Mouse (Mus musculus) T-helper 2 cell (primary cell): ENCODE data around the gene 1700016D06Rik.
"Not testable (repeated sequence)": the region's sequence is repeated elsewhere in the genome, so short reads cannot be mapped to it uniquely, and the experiment has no call there.

Experiments
- in situ Hi-C: fragments of 300-600 bp; cut with MboI, MseI; formaldehyde crosslinking; loops from one replicate; pipeline ENCODE4 v1.15.1; 2025; ENCODE audit warnings: high pct_unique_total_duplicates

The 1700016D06Rik gene

DNA sequence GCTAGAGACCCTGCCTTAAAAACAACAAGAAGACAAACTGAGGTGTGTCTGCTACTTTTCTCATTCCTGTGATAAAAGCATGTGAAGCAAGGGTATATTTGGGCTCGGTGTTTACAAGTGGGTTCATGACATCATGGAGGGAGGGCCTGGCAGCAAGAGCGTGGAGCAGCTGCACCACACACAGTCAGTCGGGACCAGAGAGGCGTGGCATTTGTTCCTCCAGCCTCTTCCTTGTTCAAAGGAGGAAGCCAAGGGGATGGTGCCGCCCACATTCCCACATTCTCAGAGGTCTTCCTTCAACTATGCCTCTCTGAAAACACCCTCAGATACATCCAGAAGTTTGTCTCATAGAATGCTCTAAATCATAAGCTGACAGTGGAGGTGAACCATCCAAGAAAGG lies 2.9 kb upstream of the 1700016D06Rik start:
- in situ Hi-C loops = no loop called here

GRCm38 (mm10) chr8:11701428-11701827 lies 565 bp upstream of the 1700016D06Rik start:
- in situ Hi-C loops = no loop called here

- in situ Hi-C loops = no loop called here
These were observed 517 bp downstream of the 1700016D06Rik start for GRCm38 (mm10) chr8:11700060-11701032.

DNA sequence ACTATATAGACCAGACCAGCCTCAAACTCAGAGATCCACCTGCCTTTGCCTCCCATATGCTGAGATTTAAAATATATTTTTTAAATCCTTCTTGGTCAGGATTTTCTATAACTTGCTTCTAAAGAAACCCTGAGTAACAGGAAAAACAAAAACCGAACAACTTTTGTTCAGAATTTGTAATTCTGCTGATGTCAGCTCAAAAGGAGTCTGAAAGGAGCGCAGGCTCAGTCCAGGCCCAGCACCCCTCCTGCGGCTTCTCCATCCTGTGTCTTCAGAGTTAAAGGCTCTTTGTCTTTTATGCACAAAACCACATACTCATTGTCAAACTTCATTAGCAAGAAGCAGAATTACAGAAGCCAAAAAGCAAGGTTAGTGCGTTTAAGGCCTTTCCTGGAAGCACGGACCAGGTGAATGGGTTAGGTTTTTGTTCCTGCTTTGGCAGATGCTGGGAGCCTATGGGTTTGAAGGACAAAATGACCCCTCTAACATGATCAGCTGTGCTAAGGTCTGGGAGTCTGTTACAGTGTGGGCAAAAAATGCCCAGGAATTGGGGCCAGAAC lies 1.3 kb downstream of the 1700016D06Rik start:
- in situ Hi-C loops = no loop called here

DNA sequence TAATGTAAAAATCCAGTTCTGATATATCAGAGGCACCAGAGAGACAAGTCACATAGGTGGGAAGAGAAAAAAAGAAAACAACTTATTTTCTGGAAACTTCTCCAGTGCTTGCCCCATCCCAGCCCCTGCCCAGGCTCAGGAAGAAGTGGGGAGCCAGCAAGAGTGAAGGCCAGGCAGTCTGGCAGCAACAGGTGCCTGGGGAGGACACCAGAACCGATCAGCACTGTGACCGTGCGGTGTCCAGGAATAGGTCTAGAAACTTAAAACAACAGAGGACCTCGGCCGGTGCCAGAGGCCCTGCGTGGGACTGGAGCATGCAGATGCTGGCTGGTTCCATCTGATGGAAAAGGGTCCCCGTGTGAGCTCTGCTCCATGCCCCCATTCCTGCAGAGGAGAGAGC lies 3.4 kb downstream of the 1700016D06Rik start:
- in situ Hi-C loops = no loop called here

DNA sequence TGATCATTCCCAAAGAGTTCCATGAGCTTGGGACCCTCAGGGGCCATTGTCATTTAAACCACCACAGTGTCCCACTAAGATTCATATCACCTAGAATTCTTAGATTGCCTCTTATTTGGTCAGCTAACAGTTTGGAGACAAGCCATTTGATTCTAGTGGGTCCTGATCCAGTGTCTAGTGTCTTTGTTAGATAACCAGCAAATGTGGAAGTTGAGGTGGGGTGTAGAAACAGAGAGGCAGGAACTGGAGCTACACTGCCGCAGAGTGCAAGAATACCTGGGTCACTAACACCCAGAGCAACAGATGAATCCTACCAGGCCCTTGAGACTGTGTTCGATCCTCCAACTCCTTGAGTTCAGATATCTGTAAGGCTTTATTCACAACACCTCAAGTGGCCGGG lies 4.7 kb downstream of the 1700016D06Rik start:
- in situ Hi-C loops = no loop called here

DNA sequence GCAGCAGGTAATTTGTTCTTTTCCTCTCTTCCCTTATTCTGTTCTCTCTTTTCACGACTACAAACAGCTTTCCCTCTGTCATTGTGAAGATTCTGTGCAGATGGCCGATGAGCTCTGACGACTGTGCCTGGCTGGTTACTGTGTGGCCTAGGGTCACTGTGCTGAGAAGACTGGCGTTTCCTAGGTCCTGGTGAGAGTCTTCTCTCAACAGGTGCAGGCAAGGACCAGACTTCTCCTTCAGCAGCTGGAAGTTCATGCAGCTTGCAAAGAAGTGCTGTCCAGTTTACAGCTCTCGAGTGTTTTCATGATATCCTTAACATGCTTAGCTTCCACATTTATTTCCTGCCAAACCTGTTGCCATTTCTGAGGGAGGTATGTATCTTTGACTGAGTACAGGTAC lies 6.9 kb downstream of the 1700016D06Rik start:
- in situ Hi-C loops = no loop called here

DNA sequence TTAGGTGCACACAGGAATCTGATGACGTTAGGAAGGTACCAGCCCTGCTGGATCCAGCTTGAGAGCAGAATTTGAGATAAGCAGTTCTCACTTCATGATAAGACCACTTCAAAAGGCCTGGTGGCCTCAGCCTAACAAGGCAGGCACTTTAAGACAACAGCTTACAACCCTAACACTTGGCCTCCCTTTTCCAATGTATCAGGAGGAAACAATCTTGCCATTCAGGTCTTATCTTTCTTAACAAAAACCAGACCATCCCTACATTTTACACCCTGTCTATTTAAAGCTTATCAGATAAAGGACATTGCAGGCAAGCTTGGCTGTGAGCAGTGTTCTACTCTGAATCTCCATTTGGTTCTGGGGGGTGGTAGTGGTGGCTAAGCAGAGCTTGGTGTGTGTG lies 8.4 kb downstream of the 1700016D06Rik start:
- in situ Hi-C loops = no loop called here

DNA sequence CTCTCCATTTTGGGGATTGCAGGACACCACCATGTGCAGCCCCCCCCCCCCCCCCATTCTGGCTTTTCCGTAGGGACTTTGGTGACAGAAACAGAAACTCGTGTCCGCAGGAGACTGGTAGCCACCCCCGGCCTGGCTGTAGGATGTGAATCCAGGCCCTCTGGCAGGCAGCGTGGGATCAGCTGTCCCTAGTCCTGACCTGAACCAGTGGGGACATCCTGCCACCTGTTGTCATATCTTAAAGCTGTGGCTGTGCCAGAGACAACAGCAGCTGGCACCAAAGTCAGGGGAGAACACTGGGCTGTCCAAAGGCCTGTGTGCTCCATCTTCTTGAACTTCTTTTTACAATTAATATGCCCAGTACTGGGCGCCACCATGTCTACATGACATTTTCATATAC lies 9.1 kb downstream of the 1700016D06Rik start:
- in situ Hi-C loops = no loop called here

DNA sequence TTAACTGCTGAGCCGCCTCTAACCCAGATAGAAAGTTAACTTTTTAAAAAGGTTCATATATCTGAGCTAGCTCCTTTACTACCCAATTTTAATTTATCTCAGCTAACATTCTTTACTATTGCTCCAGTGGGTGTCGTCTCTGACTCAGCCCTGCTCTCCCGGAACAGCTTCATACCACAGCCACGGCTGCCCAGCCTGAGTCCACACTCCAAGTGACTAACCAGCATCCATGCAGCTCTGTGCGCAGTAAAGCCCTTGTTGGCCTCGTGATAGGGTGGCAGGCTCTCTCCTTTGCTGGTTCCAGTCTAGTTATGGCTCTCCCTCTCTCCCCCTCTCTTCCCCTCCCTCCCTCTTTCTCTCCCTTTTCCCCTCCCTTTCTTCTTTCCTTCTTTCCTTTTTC lies 9.6 kb downstream of the 1700016D06Rik start:
- in situ Hi-C loops = no loop called here

DNA sequence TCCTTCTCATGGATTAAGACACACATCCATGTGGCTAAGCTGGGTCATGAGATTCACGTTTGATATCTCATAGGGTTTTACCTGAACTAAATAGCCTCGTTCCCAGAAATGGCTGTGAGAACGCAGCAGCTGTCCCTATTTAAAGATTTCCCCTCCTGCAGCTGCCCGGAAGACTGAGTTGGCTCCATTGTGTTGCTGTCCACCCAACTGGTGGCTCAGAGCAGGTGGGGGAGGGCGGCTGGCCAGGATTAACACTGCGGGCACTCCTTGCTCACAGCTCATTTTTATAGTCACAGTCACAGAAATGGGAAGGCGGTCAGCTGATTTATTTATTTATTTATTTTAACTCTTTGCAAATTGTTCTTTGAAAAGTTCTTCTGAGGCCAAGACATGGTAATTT lies 10.9 kb downstream of the 1700016D06Rik start:
- in situ Hi-C loops = no loop called here

GRCm38 (mm10) chr8:11687251-11687650 lies 13.6 kb downstream of the 1700016D06Rik start:
- in situ Hi-C loops = no loop called here

- in situ Hi-C loops = no loop called here
These were observed 16.3 kb downstream of the 1700016D06Rik start for GRCm38 (mm10) chr8:11684558-11684957.

DNA sequence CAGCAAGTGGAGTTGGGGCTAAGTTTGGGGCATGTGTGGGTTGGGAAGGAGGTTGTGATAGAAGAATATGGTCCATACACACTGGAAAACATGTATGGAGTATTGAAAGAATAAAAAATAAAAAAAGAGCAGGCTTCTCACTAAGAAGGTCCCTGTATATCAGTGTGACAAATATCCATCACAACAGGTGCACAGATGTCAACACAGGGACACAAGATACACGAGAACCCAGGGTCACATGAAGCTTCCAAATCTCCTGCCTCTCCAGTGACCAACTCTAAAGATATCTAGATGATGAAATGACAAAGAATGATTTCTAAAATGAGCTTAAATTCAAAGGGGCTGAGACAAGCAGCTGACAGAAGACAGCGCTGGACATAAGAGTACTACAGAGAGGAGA lies 32.6 kb downstream of the 1700016D06Rik start:
- in situ Hi-C loops = no loop called here

DNA sequence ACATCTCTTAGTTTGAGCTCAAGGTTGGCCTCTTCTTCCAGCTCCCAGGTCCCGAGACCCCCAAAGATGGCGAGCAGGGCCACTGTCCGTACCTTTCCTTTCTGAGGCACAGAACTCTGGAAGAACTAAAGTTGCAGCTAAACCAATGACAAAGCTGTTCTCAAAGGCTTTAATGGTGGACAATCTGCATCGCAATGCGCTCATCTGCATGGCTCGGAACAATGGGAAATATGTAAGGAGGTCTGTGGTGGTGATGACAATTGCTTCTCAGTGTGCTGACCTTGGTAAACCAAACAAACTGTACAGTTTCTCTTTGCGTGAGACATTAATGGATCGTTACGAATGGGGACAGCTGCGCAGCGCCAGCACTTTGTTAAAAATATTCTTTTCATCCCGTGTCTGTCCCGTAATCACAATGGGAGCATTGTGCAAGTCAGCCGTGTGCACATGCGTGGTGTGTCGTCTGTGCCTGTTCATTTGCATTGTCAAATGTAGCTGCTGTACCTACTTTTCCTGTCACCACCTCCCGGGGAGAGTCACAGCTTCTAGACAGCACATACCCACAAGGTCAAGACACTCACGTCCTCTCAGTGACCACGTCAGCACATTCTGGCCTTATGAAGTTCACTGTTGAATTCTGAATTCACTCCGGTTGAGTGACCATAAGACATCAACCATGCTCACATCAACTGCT lies 34.7 kb downstream of the 1700016D06Rik start:
- in situ Hi-C loops = not testable (repeated sequence)

- in situ Hi-C loops = no loop called here
These were observed 38.9 kb downstream of the 1700016D06Rik start for GRCm38 (mm10) chr8:11661969-11662368.

GRCm38 (mm10) chr8:11650021-11650420 lies 50.8 kb downstream of the 1700016D06Rik start:
- in situ Hi-C loops = no loop called here

DNA sequence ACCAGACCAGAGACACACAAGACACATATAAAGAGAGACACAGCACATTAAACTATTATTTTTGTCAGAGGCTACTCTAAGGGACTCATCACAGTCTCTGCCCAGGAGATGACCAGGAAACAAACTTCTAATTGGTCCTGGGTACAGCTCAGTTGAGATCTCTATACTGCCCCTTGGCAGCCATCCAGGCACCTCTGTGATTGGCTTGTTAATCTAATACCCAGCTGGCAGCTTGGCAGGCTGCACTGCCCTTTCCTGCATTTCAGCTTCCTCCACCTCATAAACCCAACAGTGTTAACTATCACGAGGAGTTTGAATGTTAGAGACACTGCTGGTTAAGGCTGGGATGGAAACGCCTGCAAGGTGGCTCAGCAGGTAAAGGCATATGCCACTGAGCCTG lies 57.7 kb downstream of the 1700016D06Rik start:
- in situ Hi-C loops = loop anchor here (25.0 kb wide), 1 partner anchor 1656 kb away; the partner anchor contains the start of genes Abhd13 and Lig4

DNA sequence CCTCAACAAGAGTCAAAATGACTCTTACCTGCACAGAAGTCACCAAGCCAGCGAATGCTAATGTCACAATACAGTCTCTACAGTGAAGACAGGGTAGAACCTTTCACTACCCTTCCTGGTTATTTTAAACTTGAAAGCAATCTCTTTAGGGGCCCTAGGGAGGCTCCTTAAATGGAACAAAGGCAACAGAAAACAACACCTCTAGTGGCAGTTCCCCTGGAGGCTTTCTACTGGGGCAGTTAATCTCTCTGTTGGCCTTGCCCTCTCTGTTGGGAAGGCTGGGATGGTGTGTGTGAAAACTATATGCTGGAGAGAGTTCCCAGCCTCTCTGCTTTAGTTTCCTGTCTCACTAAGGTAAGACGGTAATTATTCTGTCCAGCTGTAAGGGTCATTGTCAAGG lies 60.3 kb downstream of the 1700016D06Rik start:
- in situ Hi-C loops = loop anchor here (25.0 kb wide), 1 partner anchor 1653 kb away; the partner anchor contains the start of genes Abhd13 and Lig4

- in situ Hi-C loops = loop anchor here (5.0 to 25.0 kb wide), 2 partner anchors 80 to 1650 kb away; partner anchors contain the start of genes Abhd13, Ing1 and Lig4
These were observed 63.3 kb downstream of the 1700016D06Rik start for GRCm38 (mm10) chr8:11637531-11637930.

GRCm38 (mm10) chr8:11636324-11637057 lies 64.4 kb downstream of the 1700016D06Rik start:
- in situ Hi-C loops = loop anchor here (5.0 to 25.0 kb wide), 2 partner anchors 79 to 1649 kb away; partner anchors contain the start of genes Abhd13, Ing1 and Lig4
